Mouse (Mus musculus) G1E (cell line): Measurements from ENCODE around the gene Rad18.

Experiments used
- CTCF ChIP-seq: IDR thresholded peaks from 2 replicates; pipeline ENCODE4 v1.5.1; 2012; ENCODE audit warnings: low read depth, low read length, inconsistent platforms, mixed read lengths
- GATA1 ChIP-seq: IDR thresholded peaks from 2 replicates; pipeline ENCODE4 v1.6.1; 2012; ENCODE audit warnings: borderline replicate concordance, low read length, inconsistent platforms, mixed read lengths
- POLR2AphosphoS5 ChIP-seq: IDR thresholded peaks from 2 replicates; pipeline ENCODE4 v1.6.1; 2012; ENCODE audit warnings: low read depth, low read length, inconsistent platforms; ENCODE audit not compliant: insufficient replicate concordance

- TF ChIP-seq CTCF (no peak), GATA1 (no peak), POLR2AphosphoS5 (no peak)
Observed at GRCm38 (mm10) chr6:112577198-112577597, 119.3 kb downstream of the Rad18 start.
